Mouse (Mus musculus) hindbrain, embryonic 14.5 days (tissue): Measurements from ENCODE around the gene Uchl3. TPM values are rescaled to one million over a fixed set of nuclear protein-coding genes. Genes with fewer than 3 reads are reported as not detected.
A peak's percentile ranks its signal among the peaks of the same experiment; 100 is the strongest.

Source experiments
- ATAC-seq: fragments of 200-750 bp; cut with Nextera tagmentation; 2 replicates; pipeline ENCODE4 v1.8.0; 2017; ENCODE audit warnings: moderate number of reproducible peaks, mild to moderate bottlenecking, moderate TSS enrichment, moderate library complexity; ENCODE audit not compliant: low FRiP score
- DNase-seq: peaks from one replicate; pipeline ENCODE4 v3.0.0-alpha.2; 2015; ENCODE audit warnings: low spot score
- H3K27ac ChIP-seq: fragments of 300-500 bp; sonication (generic); 2 replicates; pipeline ENCODE4 v1.5.1; 2014; ENCODE audit warnings: mild to moderate bottlenecking, moderate library complexity
- H3K27me3 ChIP-seq: fragments of 300-500 bp; sonication (generic); 2 replicates; pipeline ENCODE4 v1.6.1; 2014; ENCODE audit warnings: mild to moderate bottlenecking, low read length, mixed read lengths; ENCODE audit not compliant: control insufficient read depth, insufficient read depth
- H3K36me3 ChIP-seq: fragments of 300-500 bp; sonication (generic); replicated peaks from 2 replicates; pipeline ENCODE4 v1.6.1; 2014; ENCODE audit not compliant: control insufficient read depth, insufficient read depth
- H3K4me1 ChIP-seq: fragments of 300-500 bp; sonication (generic); replicated peaks from 2 replicates; pipeline ENCODE4 v1.6.1; 2014; ENCODE audit warnings: antibody characterized with exemption, low read length, mixed read lengths; ENCODE audit not compliant: control insufficient read depth, insufficient read depth
- H3K4me2 ChIP-seq: fragments of 300-500 bp; sonication (generic); replicated peaks from 2 replicates; pipeline ENCODE4 v1.6.1; 2014; ENCODE audit warnings: mild to moderate bottlenecking, moderate library complexity
- H3K4me3 ChIP-seq: fragments of 300-500 bp; sonication (generic); replicated peaks from 2 replicates; pipeline ENCODE4 v1.5.1; 2014; ENCODE audit warnings: mild to moderate bottlenecking, low read length
- H3K9ac ChIP-seq: fragments of 300-500 bp; sonication (generic); 2 replicates; pipeline ENCODE4 v1.6.1; 2014
- H3K9me3 ChIP-seq: fragments of 300-500 bp; sonication (generic); 2 replicates; pipeline ENCODE4 v1.6.1; 2016; ENCODE audit warnings: low read length; ENCODE audit not compliant: control insufficient read depth
- WGBS: fragments of 180-500 bp; shearing (Covaris S2); extraction: QIAGEN DNeasy Blood & Tissue Kit; methylation state at CpG from one replicate; pipeline ENCODE4 v1.1.7; 2014; 5-methylcytosine and 5-hydroxymethylcytosine counted together
- polyA plus RNA-seq: library from polyadenylated mRNA; unstranded; fragments of >200 nt; fragmentation: Nextera tagmentation; extraction: Ambion mirVana; gene quantifications from 2 replicates; pipeline ENCODE4 v1.2.1, GENCODE M21; 2014

Gene Uchl3
- polyA plus RNA-seq, 1 experiment from 2014 or later = 277 TPM

- Histone ChIP-seq H3K36me3 (no peaks in the 10 kb centered on the region), H3K9ac (no peak overlapping the region), H3K4me2 (no peak overlapping the region), H3K9me3 (no peaks in the 10 kb centered on the region), H3K4me3 (no peak overlapping the region), H3K4me1 (no peaks in the 10 kb centered on the region), H3K27me3 (no peaks in the 10 kb centered on the region), H3K27ac (no peak overlapping the region)
- no peak for DNase-seq
- 56% methylated on average over 2 of the region's 2 CpGs for WGBS
- no peak for ATAC-seq
Measured at GRCm38 (mm10) chr14:101714414-101714813, 60.6 kb downstream of the Uchl3 start.

- H3K4me3 ChIP-seq = peak within 1 kb of the TSS; percentile 57
- under 1% methylated on average over 44 of the region's 51 CpGs for WGBS
Measured at GRCm38 (mm10) chr14:101729237-101729971, 75.6 kb downstream of the Uchl3 start, which contains the start of the genes Gm9922 and Lmo7. Gene Gm9922, minus strand, starts transcription at chr14:101729814. Gene Lmo7, plus strand, starts transcription at chr14:101729957.

GRCm38 (mm10) chr14:101729972-101730692 lies 76.4 kb downstream of the Uchl3 start:
- H3K9ac ChIP-seq = peak overlapping the region; percentile 65; the same call in 1 of the 2 replicates
- H3K4me1 ChIP-seq = peaks cover 10% of the 10 kb centered on the region
- H3K9me3 ChIP-seq = no peaks in the 10 kb centered on the region
- no peaks in the 10 kb centered on the region for H3K36me3 ChIP-seq
- peak overlapping the region; percentile 57 for H3K4me3 ChIP-seq
- ATAC-seq = peak; percentile 41; the same call in 1 of the 2 replicates
- H3K4me2 ChIP-seq = peak overlapping the region; percentile 99
- H3K27me3 ChIP-seq = peaks cover 41% of the 10 kb centered on the region
- 1% methylated on average over 28 of the region's 28 CpGs for WGBS
- no peak overlapping the region for H3K27ac ChIP-seq
- no peak for DNase-seq

More at GRCm38 (mm10) chr14:101729237-101729971, 75.6 kb downstream of the Uchl3 start, which contains the start of the genes Gm9922 and Lmo7:
- Histone ChIP-seq H3K9ac (peak within 1 kb of the TSS; percentile 65), H3K4me1 (peaks cover 10% of the 10 kb centered on the region), H3K4me2 (peak within 1 kb of the TSS; percentile 99), H3K27ac (no peak within 1 kb of the TSS), H3K27me3 (peaks cover 41% of the 10 kb centered on the region), H3K9me3 (no peaks in the 10 kb centered on the region), H3K36me3 (no peaks in the 10 kb centered on the region)
- DNase-seq (peak; percentile 44), ATAC-seq (peak; percentile 68)

- 30% methylated on average over 10 of the region's 10 CpGs for WGBS
- Histone ChIP-seq H3K4me3 (no peak overlapping the region), H3K36me3 (no peaks in the 10 kb centered on the region), H3K27ac (no peak overlapping the region), H3K9ac (no peak overlapping the region), H3K4me2 (no peak overlapping the region), H3K4me1 (peaks cover 10% of the 10 kb centered on the region), H3K9me3 (no peaks in the 10 kb centered on the region), H3K27me3 (peaks cover 26% of the 10 kb centered on the region)
- no peak for ATAC-seq
- no peak for DNase-seq
Measured at GRCm38 (mm10) chr14:101733542-101734303, 80.0 kb downstream of the Uchl3 start.

- Histone ChIP-seq H3K4me1 (no peaks in the 10 kb centered on the region), H3K9me3 (no peaks in the 10 kb centered on the region), H3K36me3 (no peaks in the 10 kb centered on the region), H3K27ac (no peak overlapping the region), H3K4me2 (no peak overlapping the region), H3K27me3 (no peaks in the 10 kb centered on the region; the same call in 1 of the 2 replicates), H3K4me3 (no peak overlapping the region), H3K9ac (no peak overlapping the region)
- ATAC-seq (no peak), DNase-seq (no peak)
- WGBS = 86% methylated on average over 4 of the region's 4 CpGs
Measured at GRCm38 (mm10) chr14:101737501-101737900, 83.7 kb downstream of the Uchl3 start.

Other genes starting within 250 kb of the Uchl3 start
- gene Tbc1d4, start 44.8 kb upstream of the Uchl3 start, polyA plus RNA-seq = 5.9 and 8.7 TPM in 2 replicates
- 86.5 and 91.9 TPM in 2 replicates for gene Commd6, start 13.3 kb upstream of the Uchl3 start, polyA plus RNA-seq
- gene Gm9922, start 75.8 kb downstream of the Uchl3 start, polyA plus RNA-seq = not detected in 2 replicates
- gene Lmo7, start 76.0 kb downstream of the Uchl3 start, polyA plus RNA-seq = 1.6 and 2.5 TPM in 2 replicates